Mouse (Mus musculus) cortical plate, adult 2 months (tissue): ENCODE data around the gene A930004D18Rik. TPM values are rescaled to one million over a fixed set of nuclear protein-coding genes. Genes with fewer than 3 reads are reported as not detected.
A peak's percentile ranks its signal among the peaks of the same experiment; 100 is the strongest.

Source experiments
- H3K27ac ChIP-seq: fragments of 200-500 bp; 2 replicates; pipeline ENCODE4 v1.5.1; 2012; ENCODE audit warnings: low read length, control low read depth, inconsistent platforms; ENCODE audit not compliant: insufficient read depth
- H3K4me1 ChIP-seq: fragments of 200-500 bp; 2 replicates; pipeline ENCODE4 v1.6.1; 2011; ENCODE audit warnings: low read length; ENCODE audit not compliant: control insufficient read depth, insufficient read depth
- H3K4me3 ChIP-seq: fragments of 200-500 bp; 2 replicates; pipeline ENCODE4 v1.5.1; 2011; ENCODE audit warnings: mild to moderate bottlenecking, low read length, control low read depth; ENCODE audit not compliant: insufficient read depth
- CTCF ChIP-seq: fragments of 200-500 bp; IDR thresholded peaks from 2 replicates; pipeline ENCODE4 v1.5.1; 2011; ENCODE audit warnings: mild to moderate bottlenecking, control low read depth, low read length; ENCODE audit not compliant: insufficient read depth; ENCODE audit errors: extremely low read depth
- POLR2A ChIP-seq: fragments of 200-500 bp; IDR thresholded peaks from 2 replicates; pipeline ENCODE4 v1.6.1; 2011; ENCODE audit warnings: mild to moderate bottlenecking, low read length, control low read depth; ENCODE audit not compliant: insufficient read depth; ENCODE audit errors: extremely low read depth
- polyA plus RNA-seq: library from polyadenylated mRNA; depleted of rRNA; stranded (reverse); fragments of >200 nt; gene quantifications from 2 replicates; pipeline ENCODE4 v1.2.3, GENCODE M21; 2012

A930004D18Rik gene
- polyA plus RNA-seq, 1 experiment, result 1.9 TPM

GRCm38 (mm10) chr2:18047646-18048452 is 10.3 kb upstream of the A930004D18Rik start:
- Histone ChIP-seq H3K27ac (peak overlapping the region; percentile 98), H3K4me3 (peak overlapping the region; percentile 87), H3K4me1 (no peaks in the 10 kb centered on the region; the same call in 1 of the 2 replicates)
- TF ChIP-seq CTCF (no peak), POLR2A (no peak)

DNA sequence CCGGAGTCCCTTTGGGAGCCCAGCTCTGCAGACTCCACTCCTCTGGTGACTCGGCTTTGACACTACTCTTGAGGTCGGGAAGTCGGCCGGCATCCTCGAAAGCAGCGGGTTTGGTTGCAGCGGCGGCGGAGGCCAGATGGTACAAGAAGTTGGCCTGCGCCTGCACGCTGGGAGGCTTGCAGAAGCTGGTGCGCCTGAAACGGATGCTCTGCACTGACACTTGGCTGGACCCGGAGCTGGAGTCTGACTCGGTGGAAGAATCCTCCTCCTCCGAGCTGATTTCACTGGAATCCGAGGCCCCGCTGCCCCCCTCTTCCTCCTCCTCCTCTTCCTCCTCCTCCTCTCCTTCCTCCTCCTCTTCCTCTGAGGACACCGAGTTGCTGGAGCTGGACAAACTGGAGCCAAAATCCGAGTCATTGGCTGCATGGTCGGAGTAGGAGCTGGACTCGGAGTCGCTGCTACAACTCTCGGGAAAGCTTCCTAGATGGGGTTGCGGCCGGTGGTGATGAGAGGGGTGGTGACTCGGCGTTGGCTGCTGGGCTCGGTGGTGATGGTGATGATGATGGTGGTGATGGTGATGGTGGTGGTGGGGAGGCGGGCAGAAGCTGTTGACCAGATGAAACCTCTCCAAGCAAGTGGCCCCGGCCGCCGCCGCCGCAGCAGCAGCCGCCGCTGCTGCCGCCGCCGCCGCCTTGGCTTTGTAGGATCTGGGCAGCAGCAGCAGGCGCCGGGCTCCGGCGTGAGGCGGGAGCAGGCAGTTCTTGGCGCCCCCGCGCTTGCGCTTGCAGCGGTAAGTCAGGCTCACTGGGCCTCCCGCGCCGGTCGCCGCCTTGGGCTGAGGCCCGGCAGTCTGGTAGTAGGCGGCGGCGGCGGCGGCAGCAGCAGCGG is 9.5 kb upstream of the A930004D18Rik start:
- TF ChIP-seq CTCF, result no peak
- peak; percentile 12; the same call in 1 of the 2 replicates for TF ChIP-seq POLR2A
- Histone ChIP-seq H3K4me3 (peak overlapping the region; percentile 87), H3K27ac (peak overlapping the region; percentile 98), H3K4me1 (no peaks in the 10 kb centered on the region; the same call in 1 of the 2 replicates)

DNA sequence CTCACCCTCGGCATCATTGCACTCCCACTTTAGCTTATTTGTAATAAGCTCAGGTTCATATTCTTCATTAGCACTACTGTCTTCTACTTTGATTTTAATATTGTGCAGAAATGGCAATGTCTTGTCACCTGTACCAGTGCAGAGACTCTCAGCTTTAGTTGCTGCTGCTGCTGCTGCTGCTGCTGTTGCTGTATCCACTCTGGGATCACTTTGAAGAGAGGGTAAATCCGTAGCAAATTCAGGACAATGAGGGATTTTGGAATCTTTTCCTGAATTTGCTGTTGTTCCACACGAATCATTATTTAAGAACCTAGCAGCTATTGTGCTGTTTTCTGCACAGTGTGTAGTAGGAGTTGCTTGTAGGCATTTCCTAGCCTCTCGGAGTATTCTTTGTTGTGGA is 8.6 kb upstream of the A930004D18Rik start:
- no peak for TF ChIP-seq CTCF
- TF ChIP-seq POLR2A, result no peak
- Histone ChIP-seq H3K4me3 (peak overlapping the region; percentile 87), H3K4me1 (no peaks in the 10 kb centered on the region; the same call in 1 of the 2 replicates), H3K27ac (0 out of 2 replicates have a peak overlapping the region, but pooled peaks have one; percentile 98)

DNA sequence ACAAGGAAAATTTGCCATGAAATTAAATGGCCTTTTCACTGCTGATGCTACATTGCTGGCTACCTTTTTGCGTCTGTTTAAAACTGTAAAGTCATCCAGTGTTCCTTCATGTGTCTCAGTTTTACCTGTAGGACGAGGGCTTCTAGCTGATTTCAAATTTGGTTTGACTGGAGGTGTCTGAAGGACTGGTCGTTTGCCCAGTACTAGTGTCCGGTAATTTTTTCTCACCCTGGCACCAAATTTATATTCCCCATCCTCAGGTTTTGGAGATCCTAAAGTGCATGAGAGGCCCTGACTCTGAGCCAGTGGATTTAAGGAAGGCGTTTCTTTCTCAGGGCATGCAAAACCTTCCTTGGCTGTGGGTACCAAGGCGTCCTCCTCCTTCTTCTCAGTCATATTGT is 8.2 kb upstream of the A930004D18Rik start:
- no peak for TF ChIP-seq CTCF
- TF ChIP-seq POLR2A, result no peak
- no peaks in the 10 kb centered on the region; the same call in 1 of the 2 replicates for H3K4me1 ChIP-seq
- peak overlapping the region; percentile 87; the same call in 1 of the 2 replicates for H3K4me3 ChIP-seq
- no peak overlapping the region for H3K27ac ChIP-seq

GRCm38 (mm10) chr2:18045143-18045780 is 7.7 kb upstream of the A930004D18Rik start:
- H3K4me3 ChIP-seq, result peak overlapping the region; percentile 87; the same call in 1 of the 2 replicates
- TF ChIP-seq POLR2A (no peak), CTCF (no peak)
- no peaks in the 10 kb centered on the region; the same call in 1 of the 2 replicates for H3K4me1 ChIP-seq
- H3K27ac ChIP-seq, result no peak overlapping the region

DNA sequence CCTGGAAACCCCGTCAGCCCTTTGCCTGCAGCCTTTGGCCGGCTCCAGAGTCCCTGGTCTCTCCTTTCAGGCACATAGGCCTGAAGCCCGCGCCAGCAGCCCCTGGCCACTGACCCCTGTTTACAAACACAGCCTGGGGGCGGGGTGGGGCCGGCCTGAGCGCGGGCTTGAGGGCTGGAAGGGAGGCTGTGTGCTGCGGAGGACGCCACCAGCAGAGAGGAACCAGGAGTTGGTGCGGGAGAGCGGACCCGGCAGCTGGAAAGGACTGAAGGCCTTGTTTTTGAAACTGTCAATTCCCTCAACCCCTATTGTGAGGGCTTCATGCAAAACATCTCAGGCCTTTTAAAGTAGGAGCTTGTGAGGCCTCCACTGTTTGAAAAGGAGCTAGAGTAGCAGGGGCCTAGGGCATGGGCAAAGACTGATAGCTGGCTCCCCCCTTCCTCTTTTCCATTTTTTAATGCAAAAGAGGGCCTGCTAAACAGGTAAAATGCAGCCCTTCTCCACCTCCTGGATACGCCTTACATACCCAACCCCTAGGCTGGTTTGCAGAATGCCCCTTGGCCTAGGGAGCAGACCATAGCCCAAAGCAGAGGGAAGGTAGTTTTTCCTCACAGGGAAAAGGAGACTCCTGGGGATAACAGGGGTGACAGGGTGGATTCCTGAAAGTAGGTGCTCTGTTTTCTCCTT is 3.8 kb upstream of the A930004D18Rik start:
- H3K4me1 ChIP-seq, result no peaks in the 10 kb centered on the region; the same call in 1 of the 2 replicates
- TF ChIP-seq CTCF, result no peak
- TF ChIP-seq POLR2A, result no peak
- no peak overlapping the region for H3K4me3 ChIP-seq
- no peak overlapping the region for H3K27ac ChIP-seq

DNA sequence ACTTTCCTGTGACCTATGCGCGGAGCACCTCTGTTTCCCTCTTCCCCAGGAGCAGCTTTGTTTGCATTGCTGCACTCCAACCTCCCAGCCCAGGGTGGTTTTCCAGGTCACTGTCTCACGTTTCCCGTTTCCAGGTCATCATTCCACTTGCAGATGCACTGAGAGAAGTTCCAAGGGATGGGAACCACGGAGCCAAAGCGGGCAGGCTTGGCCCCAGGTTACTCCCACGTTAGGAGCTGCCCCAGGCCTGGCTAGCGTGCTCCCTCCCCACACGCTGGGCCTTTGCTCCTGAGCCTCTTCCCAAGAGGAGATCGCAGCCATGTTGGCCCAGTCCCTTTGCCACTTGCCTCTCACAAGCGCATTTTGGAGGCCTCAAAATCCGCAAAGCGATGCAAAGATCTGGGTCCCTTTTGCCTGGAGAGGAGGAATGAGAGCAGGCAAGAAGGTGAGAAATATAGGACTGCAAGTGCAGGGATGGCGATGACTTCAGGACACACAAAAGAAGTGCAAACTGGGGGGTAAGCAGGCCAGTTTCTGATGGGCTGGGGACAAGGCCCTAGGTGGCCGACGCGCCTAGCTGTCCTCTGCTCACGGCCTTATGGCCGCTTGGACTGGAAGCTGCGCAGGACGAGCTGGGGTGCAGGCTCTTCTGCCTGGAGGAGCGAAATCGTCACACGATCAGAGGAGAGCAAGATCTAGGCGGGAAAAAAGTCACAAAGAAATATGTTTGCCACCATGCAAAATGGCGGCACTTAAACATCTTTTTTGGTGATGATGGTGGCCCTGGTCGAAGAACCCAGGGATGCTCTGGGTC is 3.0 kb upstream of the A930004D18Rik start:
- TF ChIP-seq POLR2A (no peak), CTCF (no peak)
- Histone ChIP-seq H3K4me1 (no peaks in the 10 kb centered on the region), H3K27ac (no peak overlapping the region), H3K4me3 (no peak overlapping the region)

DNA sequence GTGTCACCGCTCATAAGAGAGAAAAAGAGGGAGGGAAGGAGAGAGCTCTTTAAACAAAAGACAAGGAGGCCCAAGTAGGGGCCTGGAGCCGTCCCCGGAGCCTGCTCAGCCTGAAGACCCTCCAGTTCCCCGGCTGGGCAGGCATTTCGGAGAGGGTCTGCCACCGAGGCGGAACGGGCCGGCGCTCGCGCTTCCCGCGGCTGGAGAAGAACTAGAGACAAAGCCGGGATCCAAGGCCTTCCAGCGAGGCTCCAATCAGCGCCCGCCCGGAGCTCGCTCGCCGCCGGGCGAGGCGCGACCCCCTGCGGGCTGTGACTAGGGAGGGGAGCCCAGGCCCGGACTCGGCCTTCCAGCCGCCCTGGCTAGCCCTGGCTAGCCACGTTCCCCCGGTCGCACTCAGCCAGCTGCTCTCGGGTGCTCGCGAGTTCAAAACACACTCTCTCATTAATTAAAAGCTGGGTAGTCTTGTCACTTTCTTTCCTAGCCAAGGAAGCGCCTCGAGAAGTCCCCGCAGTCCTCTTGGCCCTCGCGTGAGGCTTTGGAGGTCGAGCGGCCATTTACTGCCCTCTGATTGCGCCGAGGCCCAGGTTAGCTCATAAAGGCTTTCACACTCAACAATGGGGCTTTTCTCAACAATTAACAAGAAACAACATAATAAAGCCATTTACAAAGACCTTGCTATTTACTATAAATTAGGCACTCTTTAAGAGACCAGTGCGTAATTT is 2.2 kb upstream of the A930004D18Rik start:
- TF ChIP-seq CTCF (no peak), POLR2A (no peak)
- Histone ChIP-seq H3K4me3 (no peak overlapping the region), H3K4me1 (no peaks in the 10 kb centered on the region), H3K27ac (no peak overlapping the region)
